In genomic region chr2:91236601-91237510, GRCm38 (mm10) we compare ENCODE assay signal across 8 mouse cellular contexts. TPM values are rescaled to one million over a fixed set of nuclear protein-coding genes. Genes with fewer than 3 reads are reported as not detected.
DNase-seq lines count a peak whose midpoint lies in the region; ATAC-seq and TF ChIP-seq lines count a peak whose summit lies in the region.

Gene Ddb2, minus strand, starts transcription at chr2:91236982.

- H3K4me3 ChIP-seq in E14TG2a.4 (replicated peaks; ENCODE audit: low read length), result peak within 1 kb of the TSS; percentile 87
- H3K4me3 ChIP-seq in forebrain, embryonic 12.5 days (replicated peaks), result peak within 1 kb of the TSS; percentile 54
- H3K4me3 ChIP-seq in heart, postnatal 0 days (ENCODE audit: low read depth, low read length), result peak within 1 kb of the TSS; percentile 53
- peak within 1 kb of the TSS; percentile 72 for H3K4me3 ChIP-seq in liver, embryonic 16.5 days (ENCODE audit: low read depth, low read length)
- peak within 1 kb of the TSS; percentile 58 for H3K4me3 ChIP-seq in neural tube, embryonic 13.5 days
- H3K4me3 ChIP-seq in testis, adult 2 months (ENCODE audit: control insufficient read depth, low read depth, low read length), result peak within 1 kb of the TSS; percentile 96

- peak; percentile 46; the same call in 1 of the 2 replicates for TF ChIP-seq POLR2A in testis, adult 2 months (IDR thresholded peaks at IDR 0.05; ENCODE audit: control insufficient read depth, low read depth, low read length)

- H3K27ac ChIP-seq in forebrain, embryonic 12.5 days, result peak within 1 kb of the TSS; percentile 95
- peak within 1 kb of the TSS; percentile 89 for H3K27ac ChIP-seq in heart, postnatal 0 days (ENCODE audit: low read depth)
- peak within 1 kb of the TSS; percentile 95 for H3K27ac ChIP-seq in liver, embryonic 16.5 days (ENCODE audit: low read length)
- peak within 1 kb of the TSS; percentile 93 for H3K27ac ChIP-seq in neural tube, embryonic 13.5 days (replicated peaks)
- H3K27ac ChIP-seq in testis, adult 2 months (ENCODE audit: control insufficient read depth, insufficient read depth, low read depth, low read length), result peak within 1 kb of the TSS; percentile 94

- H3K4me1 ChIP-seq in E14TG2a.4 (replicated peaks; ENCODE audit: low read depth, low read length), result peaks cover 8% of the 10 kb centered on the region
- H3K4me1 ChIP-seq in forebrain, embryonic 12.5 days, result peaks cover 10% of the 10 kb centered on the region; the same call in 1 of the 2 replicates
- no peaks in the 10 kb centered on the region for H3K4me1 ChIP-seq in heart, postnatal 0 days (ENCODE audit: control insufficient read depth, insufficient read depth)
- peaks cover 10% of the 10 kb centered on the region for H3K4me1 ChIP-seq in liver, embryonic 16.5 days (ENCODE audit: control insufficient read depth, low read depth, low read length)
- peaks cover 6% of the 10 kb centered on the region; the same call in 1 of the 2 replicates for H3K4me1 ChIP-seq in neural tube, embryonic 13.5 days (replicated peaks)
- H3K4me1 ChIP-seq in testis, adult 2 months (ENCODE audit: control insufficient read depth, insufficient read depth, low read length), result peaks cover 6% of the 10 kb centered on the region; the same call in 1 of the 2 replicates

- H3K9ac ChIP-seq in forebrain, embryonic 12.5 days, result peak within 1 kb of the TSS; percentile 70
- H3K9ac ChIP-seq in heart, postnatal 0 days (replicated peaks; ENCODE audit: low read depth, low read length), result peak within 1 kb of the TSS; percentile 54
- peak within 1 kb of the TSS; percentile 77 for H3K9ac ChIP-seq in liver, embryonic 16.5 days (ENCODE audit: low read depth, low read length)
- H3K9ac ChIP-seq in neural tube, embryonic 13.5 days, result peak within 1 kb of the TSS; percentile 76

- H3K27me3 ChIP-seq in E14TG2a.4 (ENCODE audit: insufficient read depth, low read length), result no peaks in the 10 kb centered on the region
- no peaks in the 10 kb centered on the region for H3K27me3 ChIP-seq in forebrain, embryonic 12.5 days
- H3K27me3 ChIP-seq in heart, postnatal 0 days (ENCODE audit: control insufficient read depth, insufficient read depth, low read length), result no peaks in the 10 kb centered on the region
- H3K27me3 ChIP-seq in liver, embryonic 16.5 days (ENCODE audit: control insufficient read depth, insufficient read depth, low read depth, low read length), result no peaks in the 10 kb centered on the region
- no peaks in the 10 kb centered on the region for H3K27me3 ChIP-seq in neural tube, embryonic 13.5 days
- H3K27me3 ChIP-seq in testis, adult 2 months (ENCODE audit: control insufficient read depth, insufficient read depth, low read length), result no peaks in the 10 kb centered on the region

- H3K9me3 ChIP-seq in E14TG2a.4 (ENCODE audit: low read length), result no peaks in the 10 kb centered on the region
- H3K9me3 ChIP-seq in forebrain, embryonic 12.5 days, result no peaks in the 10 kb centered on the region
- H3K9me3 ChIP-seq in heart, postnatal 0 days (replicated peaks; ENCODE audit: control insufficient read depth, low read length), result no peaks in the 10 kb centered on the region
- no peaks in the 10 kb centered on the region for H3K9me3 ChIP-seq in liver, embryonic 16.5 days (replicated peaks; ENCODE audit: control insufficient read depth, low read length)
- H3K9me3 ChIP-seq in neural tube, embryonic 13.5 days, result no peaks in the 10 kb centered on the region

- WGBS in forebrain, embryonic 12.5 days, result under 1% methylated on average over 48 of the region's 48 CpGs
- under 1% methylated on average over 48 of the region's 48 CpGs for WGBS in heart, postnatal 0 days
- WGBS in liver, embryonic 16.5 days (ENCODE audit: insufficient replicate concordance), result under 1% methylated on average over 48 of the region's 48 CpGs
- 1% methylated on average over 48 of the region's 48 CpGs for WGBS in neural tube, embryonic 13.5 days

- TF ChIP-seq CTCF in E14TG2a.4 (conservative IDR thresholded peaks at IDR 0.05; ENCODE audit: low read length), result no peak; the same call in 1 of the 2 replicates
- no peak; the same call in 1 of the 2 replicates for TF ChIP-seq CTCF in heart, postnatal 0 days (IDR thresholded peaks at IDR 0.05; ENCODE audit: low read depth)
- no peak for TF ChIP-seq CTCF in testis, adult 2 months (IDR thresholded peaks at IDR 0.05; ENCODE audit: control insufficient read depth, insufficient read depth, insufficient replicate concordance, low read depth, low read length)

- peaks cover 16% of the 10 kb centered on the region for H3K36me3 ChIP-seq in E14TG2a.4 (ENCODE audit: insufficient read depth, low read length)
- H3K36me3 ChIP-seq in forebrain, embryonic 12.5 days (replicated peaks), result 0 out of 2 replicates have a peak, but pooled peaks cover 4% of the 10 kb centered on the region
- H3K36me3 ChIP-seq in heart, postnatal 0 days (replicated peaks; ENCODE audit: control insufficient read depth, insufficient read depth, low read length), result 0 out of 2 replicates have a peak, but pooled peaks cover 5% of the 10 kb centered on the region
- H3K36me3 ChIP-seq in liver, embryonic 16.5 days (ENCODE audit: control insufficient read depth, insufficient read depth), result no peaks in the 10 kb centered on the region; the same call in 1 of the 2 replicates
- 0 out of 2 replicates have a peak, but pooled peaks cover 8% of the 10 kb centered on the region for H3K36me3 ChIP-seq in neural tube, embryonic 13.5 days
- no peaks in the 10 kb centered on the region for H3K36me3 ChIP-seq in testis, adult 2 months (ENCODE audit: control insufficient read depth, insufficient read depth, low read length)

- TF ChIP-seq EP300 in heart, postnatal 0 days (IDR thresholded peaks at IDR 0.05; ENCODE audit: low read depth), result peak; percentile 70; the same call in 1 of the 2 replicates

- peak; percentile 98 for ATAC-seq in forebrain, embryonic 12.5 days (ENCODE audit: low FRiP score)
- peak; percentile 99 for ATAC-seq in heart, postnatal 0 days (ENCODE audit: insufficient read depth, low read depth)
- peak; percentile 99 for ATAC-seq in liver, embryonic 16.5 days (ENCODE audit: low read depth)
- ATAC-seq in neural tube, embryonic 13.5 days (ENCODE audit: low read depth), result peak; percentile 99

- peak within 1 kb of the TSS; percentile 77 for H3K4me2 ChIP-seq in forebrain, embryonic 12.5 days
- peak within 1 kb of the TSS; percentile 72 for H3K4me2 ChIP-seq in heart, postnatal 0 days (ENCODE audit: low read depth, low read length)
- H3K4me2 ChIP-seq in liver, embryonic 16.5 days (ENCODE audit: low read depth, low read length), result peak within 1 kb of the TSS; percentile 99
- H3K4me2 ChIP-seq in neural tube, embryonic 13.5 days, result peak within 1 kb of the TSS; percentile 76

- peak; percentile 94 for DNase-seq in c-Kit-positive CD71-positive TER-119-positive erythroid progenitor cells, embryonic 14.5 days (ENCODE audit: low spot score)
- peak; percentile 97 for DNase-seq in heart, postnatal 0 days (ENCODE audit: low spot score)
- DNase-seq in kidney, postnatal 4 days, result peak; percentile 97 to 98

RNA-seq across cellular contexts. Expression of gene Ddb2, which starts in this region (rescaled TPM):
- 10.3 TPM in 2 replicates for polyA plus RNA-seq in forebrain, embryonic 12.5 days (2016; fragmentation: Nextera tagmentation; extraction: Ambion mirVana)
- total RNA-seq in heart, postnatal 0 days (2014; rRNA removed; ENCODE audit: low replicate concordance), result 2.2 and 6.0 TPM in 2 replicates
- polyA plus RNA-seq in heart, postnatal 0 days (2015; fragmentation: Nextera tagmentation; extraction: Ambion mirVana), result 4.7 and 6.0 TPM in 2 replicates
- polyA plus RNA-seq in liver, embryonic 16.5 days (2015; fragmentation: Nextera tagmentation; extraction: Ambion mirVana), result 5.9 and 6.2 TPM in 2 replicates
- polyA plus RNA-seq in neural tube, embryonic 13.5 days (2015; fragmentation: Nextera tagmentation; extraction: Ambion mirVana), result 11.7 and 14.1 TPM in 2 replicates
- polyA plus RNA-seq in testis, adult 2 months (2012; rRNA removed), result 13.2 and 13.7 TPM in 2 replicates

Comparison
In these comparisons a context has a peak if more than half of its experiments do, and no peak if none do; other contexts are left out.
1. Peak in every context shown above with its lines: DNase-seq, ATAC-seq, H3K4me3 ChIP-seq and H3K27ac ChIP-seq.